Mouse (Mus musculus): ENCODE data around the gene Prepl. TPM values are rescaled to one million over a fixed set of nuclear protein-coding genes. Genes with fewer than 3 reads are reported as not detected.
A peak's percentile ranks its signal among the peaks of the same experiment; 100 is the strongest.

Prepl gene
- polyA plus RNA-seq, 1 experiment from 2014 or later: 31.7 TPM

GRCm38 (mm10) chr17:85098677-85099323, 8.8 kb upstream of the Prepl start:
- WGBS: 89% methylated on average over 7 of the region's 7 CpGs

GRCm38 (mm10) chr17:85096396-85096795, 6.4 kb upstream of the Prepl start:
- 96% methylated on average over 3 of the region's 3 CpGs for WGBS
- H3K9ac ChIP-seq (replicated peaks; ENCODE audit: low read depth, low read length): no peak overlapping the region
- H3K4me2 ChIP-seq (replicated peaks; ENCODE audit: low read depth, low read length): no peak overlapping the region
- no peak overlapping the region for H3K4me3 ChIP-seq (ENCODE audit: low read depth, low read length)
- H3K4me1 ChIP-seq (ENCODE audit: control insufficient read depth, insufficient read depth, low read length): peaks cover 2% of the 10 kb centered on the region; the same call in 1 of the 2 replicates
- H3K9me3 ChIP-seq (ENCODE audit: control insufficient read depth, low read depth, low read length): 0 out of 2 replicates have a peak, but pooled peaks cover 5% of the 10 kb centered on the region
- H3K27ac ChIP-seq (ENCODE audit: low read length): no peak overlapping the region
- H3K27me3 ChIP-seq (ENCODE audit: control insufficient read depth, insufficient read depth, low read length): no peaks in the 10 kb centered on the region
- H3K36me3 ChIP-seq (ENCODE audit: control insufficient read depth, insufficient read depth, low read length): no peaks in the 10 kb centered on the region
- ATAC-seq (ENCODE audit: insufficient number of reproducible peaks, insufficient read depth, low FRiP score, low read depth): no peak

More at GRCm38 (mm10) chr17:85098677-85099323, 8.8 kb upstream of the Prepl start:
- Histone ChIP-seq H3K4me2 (replicated peaks; ENCODE audit: low read depth, low read length) (no peak overlapping the region), H3K27me3 (ENCODE audit: control insufficient read depth, insufficient read depth, low read length) (no peaks in the 10 kb centered on the region), H3K27ac (ENCODE audit: low read length) (no peak overlapping the region), H3K4me3 (ENCODE audit: low read depth, low read length) (no peak overlapping the region), H3K36me3 (ENCODE audit: control insufficient read depth, insufficient read depth, low read length) (no peaks in the 10 kb centered on the region), H3K9ac (replicated peaks; ENCODE audit: low read depth, low read length) (no peak overlapping the region), H3K9me3 (ENCODE audit: control insufficient read depth, low read depth, low read length) (0 out of 2 replicates have a peak, but pooled peaks cover 5% of the 10 kb centered on the region), H3K4me1 (ENCODE audit: control insufficient read depth, insufficient read depth, low read length) (no peaks in the 10 kb centered on the region)
- no peak for ATAC-seq (ENCODE audit: insufficient number of reproducible peaks, insufficient read depth, low FRiP score, low read depth)

- no peak overlapping the region for H3K27ac ChIP-seq (ENCODE audit: low read length)
- H3K9ac ChIP-seq (replicated peaks; ENCODE audit: low read depth, low read length): no peak overlapping the region
- no peaks in the 10 kb centered on the region for H3K36me3 ChIP-seq (ENCODE audit: control insufficient read depth, insufficient read depth, low read length)
- no peak for ATAC-seq (ENCODE audit: insufficient number of reproducible peaks, insufficient read depth, low FRiP score, low read depth)
- no peaks in the 10 kb centered on the region for H3K27me3 ChIP-seq (ENCODE audit: control insufficient read depth, insufficient read depth, low read length)
- H3K4me2 ChIP-seq (replicated peaks; ENCODE audit: low read depth, low read length): peak overlapping the region; percentile 76
- H3K9me3 ChIP-seq (ENCODE audit: control insufficient read depth, low read depth, low read length): no peaks in the 10 kb centered on the region
- H3K4me1 ChIP-seq (ENCODE audit: control insufficient read depth, insufficient read depth, low read length): peaks cover 8% of the 10 kb centered on the region; the same call in 1 of the 2 replicates
- 91% methylated on average over 6 of the region's 6 CpGs for WGBS
- H3K4me3 ChIP-seq (ENCODE audit: low read depth, low read length): peak overlapping the region; percentile 69; the same call in 1 of the 2 replicates
Measured at GRCm38 (mm10) chr17:85091762-85092161, 1.7 kb upstream of the Prepl start.

- peak overlapping the region; percentile 69 for H3K4me3 ChIP-seq (ENCODE audit: low read depth, low read length)
- peak overlapping the region; percentile 69 for H3K27ac ChIP-seq (ENCODE audit: low read length)
- no peaks in the 10 kb centered on the region for H3K36me3 ChIP-seq (ENCODE audit: control insufficient read depth, insufficient read depth, low read length)
- under 1% methylated on average over 16 of the region's 16 CpGs for WGBS
- no peaks in the 10 kb centered on the region for H3K9me3 ChIP-seq (ENCODE audit: control insufficient read depth, low read depth, low read length)
- no peaks in the 10 kb centered on the region for H3K27me3 ChIP-seq (ENCODE audit: control insufficient read depth, insufficient read depth, low read length)
- ATAC-seq (ENCODE audit: insufficient number of reproducible peaks, insufficient read depth, low FRiP score, low read depth): no peak
- H3K4me2 ChIP-seq (replicated peaks; ENCODE audit: low read depth, low read length): peak overlapping the region; percentile 76
- H3K4me1 ChIP-seq (ENCODE audit: control insufficient read depth, insufficient read depth, low read length): peaks cover 8% of the 10 kb centered on the region; the same call in 1 of the 2 replicates
- H3K9ac ChIP-seq (replicated peaks; ENCODE audit: low read depth, low read length): peak overlapping the region; percentile 50
Measured at GRCm38 (mm10) chr17:85089621-85090020, 420 bp downstream of the Prepl start.

GRCm38 (mm10) chr17:85089011-85089410, 1.0 kb downstream of the Prepl start:
- no peaks in the 10 kb centered on the region for H3K9me3 ChIP-seq (ENCODE audit: control insufficient read depth, low read depth, low read length)
- no peak overlapping the region for H3K27ac ChIP-seq (ENCODE audit: low read length)
- H3K9ac ChIP-seq (replicated peaks; ENCODE audit: low read depth, low read length): no peak overlapping the region
- H3K4me2 ChIP-seq (replicated peaks; ENCODE audit: low read depth, low read length): peak overlapping the region; percentile 76
- WGBS: 43% methylated on average over 6 of the region's 6 CpGs
- H3K4me1 ChIP-seq (ENCODE audit: control insufficient read depth, insufficient read depth, low read length): peaks cover 8% of the 10 kb centered on the region; the same call in 1 of the 2 replicates
- H3K4me3 ChIP-seq (ENCODE audit: low read depth, low read length): peak overlapping the region; percentile 69
- no peak for ATAC-seq (ENCODE audit: insufficient number of reproducible peaks, insufficient read depth, low FRiP score, low read depth)
- H3K36me3 ChIP-seq (ENCODE audit: control insufficient read depth, insufficient read depth, low read length): no peaks in the 10 kb centered on the region
- no peaks in the 10 kb centered on the region for H3K27me3 ChIP-seq (ENCODE audit: control insufficient read depth, insufficient read depth, low read length)

GRCm38 (mm10) chr17:85088401-85088800, 1.6 kb downstream of the Prepl start:
- no peaks in the 10 kb centered on the region for H3K9me3 ChIP-seq (ENCODE audit: control insufficient read depth, low read depth, low read length)
- H3K4me3 ChIP-seq (ENCODE audit: low read depth, low read length): no peak overlapping the region
- H3K27ac ChIP-seq (ENCODE audit: low read length): no peak overlapping the region
- H3K4me1 ChIP-seq (ENCODE audit: control insufficient read depth, insufficient read depth, low read length): peaks cover 8% of the 10 kb centered on the region; the same call in 1 of the 2 replicates
- no peak overlapping the region for H3K4me2 ChIP-seq (replicated peaks; ENCODE audit: low read depth, low read length)
- H3K36me3 ChIP-seq (ENCODE audit: control insufficient read depth, insufficient read depth, low read length): no peaks in the 10 kb centered on the region
- H3K9ac ChIP-seq (replicated peaks; ENCODE audit: low read depth, low read length): no peak overlapping the region
- ATAC-seq (ENCODE audit: insufficient number of reproducible peaks, insufficient read depth, low FRiP score, low read depth): no peak
- 86% methylated on average over 11 of the region's 11 CpGs for WGBS
- H3K27me3 ChIP-seq (ENCODE audit: control insufficient read depth, insufficient read depth, low read length): no peaks in the 10 kb centered on the region

GRCm38 (mm10) chr17:85087591-85087990, 2.5 kb downstream of the Prepl start:
- Histone ChIP-seq H3K4me2 (replicated peaks; ENCODE audit: low read depth, low read length) (no peak overlapping the region), H3K9me3 (ENCODE audit: control insufficient read depth, low read depth, low read length) (no peaks in the 10 kb centered on the region), H3K27me3 (ENCODE audit: control insufficient read depth, insufficient read depth, low read length) (no peaks in the 10 kb centered on the region), H3K4me3 (ENCODE audit: low read depth, low read length) (no peak overlapping the region), H3K9ac (replicated peaks; ENCODE audit: low read depth, low read length) (no peak overlapping the region), H3K27ac (ENCODE audit: low read length) (no peak overlapping the region), H3K36me3 (ENCODE audit: control insufficient read depth, insufficient read depth, low read length) (peaks cover 3% of the 10 kb centered on the region; the same call in 1 of the 2 replicates), H3K4me1 (ENCODE audit: control insufficient read depth, insufficient read depth, low read length) (peaks cover 8% of the 10 kb centered on the region; the same call in 1 of the 2 replicates)
- ATAC-seq (ENCODE audit: insufficient number of reproducible peaks, insufficient read depth, low FRiP score, low read depth): no peak
- 92% methylated on average over 5 of the region's 5 CpGs for WGBS

- H3K4me3 ChIP-seq (ENCODE audit: low read depth, low read length): no peak overlapping the region
- H3K9ac ChIP-seq (replicated peaks; ENCODE audit: low read depth, low read length): no peak overlapping the region
- ATAC-seq (ENCODE audit: insufficient number of reproducible peaks, insufficient read depth, low FRiP score, low read depth): no peak
- H3K27me3 ChIP-seq (ENCODE audit: control insufficient read depth, insufficient read depth, low read length): no peaks in the 10 kb centered on the region
- WGBS: 75% methylated on average over 1 of the region's 1 CpGs
- H3K4me2 ChIP-seq (replicated peaks; ENCODE audit: low read depth, low read length): no peak overlapping the region
- peaks cover 7% of the 10 kb centered on the region; the same call in 1 of the 2 replicates for H3K4me1 ChIP-seq (ENCODE audit: control insufficient read depth, insufficient read depth, low read length)
- H3K36me3 ChIP-seq (ENCODE audit: control insufficient read depth, insufficient read depth, low read length): peaks cover 3% of the 10 kb centered on the region; the same call in 1 of the 2 replicates
- H3K9me3 ChIP-seq (ENCODE audit: control insufficient read depth, low read depth, low read length): no peaks in the 10 kb centered on the region
- no peak overlapping the region for H3K27ac ChIP-seq (ENCODE audit: low read length)
Measured at GRCm38 (mm10) chr17:85086501-85086900, 3.5 kb downstream of the Prepl start.
